Mouse (Mus musculus) MEL (cell line): ENCODE measurements at regions not wholly inside any gene's neighbourhood (a gene's known extent, or its start where the extent isn't known, plus 50 kb on each side); places are given as distances from the start of the nearest gene placed in this dataset.

ENCODE experiments used
- DNase-seq: peaks from one replicate; pipeline ENCODE4 v3.0.0; 2011; ENCODE audit warnings: low read depth, low spot score
- H3K27ac ChIP-seq: 2 replicates; pipeline ENCODE4 v1.5.1; 2012; ENCODE audit warnings: low read depth, mild to moderate bottlenecking, control low read depth, low read length, moderate library complexity; ENCODE audit not compliant: control insufficient read depth
- H3K27me3 ChIP-seq, 2 experiments: fragments of 150-350 bp in 1 of 2; sonication (generic) in 1 of 2; 2 replicates each; pipeline ENCODE4 v1.6.1; 2012; ENCODE audit warnings: low read length in 2 of 2, mild to moderate bottlenecking in 2 of 2, improper control_type of control experiment in 1 of 2, moderate library complexity in 1 of 2; ENCODE audit not compliant: insufficient read depth in 2 of 2, control insufficient read depth in 1 of 2
- H3K36me3 ChIP-seq, 2 experiments: 2 replicates each; pipeline ENCODE4 v1.6.1; 2012 to 2014; ENCODE audit warnings: low read length in 2 of 2, improper control_type of control experiment in 1 of 2, inconsistent platforms in 1 of 2, mild to moderate bottlenecking in 1 of 2; ENCODE audit not compliant: insufficient read depth in 2 of 2, control insufficient read depth in 1 of 2
- H3K4me1 ChIP-seq, 2 experiments: fragments of 150-350 bp in 1 of 2; sonication (generic) in 1 of 2; 2 replicates each; pipeline ENCODE4 v1.6.1; 2012; ENCODE audit warnings: low read length in 2 of 2, improper control_type of control experiment in 1 of 2, mild to moderate bottlenecking in 1 of 2; ENCODE audit not compliant: insufficient read depth in 2 of 2, control insufficient read depth in 1 of 2
- H3K4me3 ChIP-seq, 2 experiments: fragments of 150-350 bp in 1 of 2; sonication (generic) in 1 of 2; 2 replicates each; pipeline ENCODE4 v1.5.1; 2012; ENCODE audit warnings: low read depth in 2 of 2, low read length in 2 of 2, mild to moderate bottlenecking in 2 of 2, moderate library complexity in 2 of 2, control low read depth in 1 of 2, improper control_type of control experiment in 1 of 2; ENCODE audit not compliant: control insufficient read depth in 1 of 2, insufficient read depth in 1 of 2
- H3K79me2 ChIP-seq: 2 replicates; pipeline ENCODE4 v1.6.1; 2012; ENCODE audit warnings: mild to moderate bottlenecking, low read length, moderate library complexity; ENCODE audit not compliant: control insufficient read depth, poor library complexity, insufficient read depth
- H3K9ac ChIP-seq: 2 replicates; pipeline ENCODE4 v1.6.1; 2012; ENCODE audit warnings: low read depth, mild to moderate bottlenecking, control low read depth, low read length, moderate library complexity; ENCODE audit not compliant: control insufficient read depth, poor library complexity, severe bottlenecking
- H3K9me3 ChIP-seq: fragments of 150-350 bp; sonication (generic); replicated peaks from 2 replicates; pipeline ENCODE4 v1.6.1; 2012; ENCODE audit warnings: mild to moderate bottlenecking, low read length, improper control_type of control experiment, moderate library complexity; ENCODE audit not compliant: insufficient read depth
- BHLHE40 ChIP-seq: IDR thresholded peaks from 2 replicates; pipeline ENCODE4 v1.6.1; 2012; ENCODE audit warnings: low read depth, mild to moderate bottlenecking, inconsistent platforms, low read length, improper control_type of control experiment, borderline replicate concordance
- ELF1 ChIP-seq: IDR thresholded peaks from 2 replicates; pipeline ENCODE4 v1.6.1; 2014; ENCODE audit warnings: low read depth, mild to moderate bottlenecking, inconsistent platforms, low read length, improper control_type of control experiment, moderate library complexity
- HCFC1 ChIP-seq: IDR thresholded peaks from 2 replicates; pipeline ENCODE4 v1.6.1; 2012; ENCODE audit warnings: low read depth, mild to moderate bottlenecking, inconsistent platforms, low read length, improper control_type of control experiment, moderate library complexity
- JUND ChIP-seq: IDR thresholded peaks from 2 replicates; pipeline ENCODE4 v1.6.1; 2011; ENCODE audit warnings: low read depth, mild to moderate bottlenecking, improper control_type of control experiment, low read length
- KAT2A ChIP-seq: conservative IDR thresholded peaks from 2 replicates; pipeline ENCODE4 v1.6.1; 2012; ENCODE audit warnings: low read depth, low read length, improper control_type of control experiment, inconsistent platforms
- MAFK ChIP-seq: IDR thresholded peaks from 2 replicates; pipeline ENCODE4 v1.6.1; 2011; ENCODE audit warnings: low read depth, mild to moderate bottlenecking, low read length, improper control_type of control experiment, borderline replicate concordance
- MXI1 ChIP-seq: IDR thresholded peaks from 2 replicates; pipeline ENCODE4 v1.6.1; 2011; ENCODE audit warnings: mild to moderate bottlenecking, low read depth, low read length, improper control_type of control experiment
- NELFE ChIP-seq: IDR thresholded peaks from 2 replicates; pipeline ENCODE4 v1.6.1; 2011; ENCODE audit warnings: low read depth, low read length, improper control_type of control experiment
- NRF1 ChIP-seq: IDR thresholded peaks from 2 replicates; pipeline ENCODE4 v1.6.1; 2014; ENCODE audit warnings: low read depth, mild to moderate bottlenecking, inconsistent platforms, low read length, improper control_type of control experiment, moderate library complexity; ENCODE audit not compliant: poor library complexity, insufficient read depth, severe bottlenecking
- POLR2A ChIP-seq, 2 experiments: IDR thresholded peaks; 2 replicates each; pipeline ENCODE4 v1.6.1; 2011 to 2012; ENCODE audit warnings: low read length in 2 of 2, mild to moderate bottlenecking in 2 of 2, control low read depth in 1 of 2, improper control_type of control experiment in 1 of 2, low read depth in 1 of 2, moderate library complexity in 1 of 2; ENCODE audit not compliant: control insufficient read depth in 1 of 2, insufficient read depth in 1 of 2, poor library complexity in 1 of 2
- POLR2AphosphoS2 ChIP-seq: IDR thresholded peaks from 2 replicates; pipeline ENCODE4 v1.6.1; 2011; ENCODE audit warnings: low read length, improper control_type of control experiment
- RAD21 ChIP-seq: IDR thresholded peaks from 2 replicates; pipeline ENCODE4 v1.6.1; 2011; ENCODE audit warnings: mild to moderate bottlenecking, low read depth, low read length, improper control_type of control experiment
- SIN3A ChIP-seq: IDR thresholded peaks from 2 replicates; pipeline ENCODE4 v1.6.1; 2012; ENCODE audit warnings: low read length, improper control_type of control experiment, inconsistent platforms
- TAL1 ChIP-seq: IDR thresholded peaks from 2 replicates; pipeline ENCODE4 v1.6.1; 2012; ENCODE audit warnings: mild to moderate bottlenecking, inconsistent platforms, low read length, moderate library complexity, mixed read lengths
- TBP ChIP-seq: IDR thresholded peaks from 2 replicates; pipeline ENCODE4 v1.8.0; 2011; ENCODE audit warnings: low read depth, low read length, improper control_type of control experiment
- TCF12 ChIP-seq: IDR thresholded peaks from 2 replicates; pipeline ENCODE4 v1.6.1; 2014; ENCODE audit warnings: low read depth, mild to moderate bottlenecking, inconsistent platforms, low read length, improper control_type of control experiment, moderate library complexity
- ZC3H11A ChIP-seq: IDR thresholded peaks from 2 replicates; pipeline ENCODE4 v1.6.1; 2012; ENCODE audit warnings: low read depth, mild to moderate bottlenecking, inconsistent platforms, low read length, improper control_type of control experiment
- ZKSCAN1 ChIP-seq: IDR thresholded peaks from 2 replicates; pipeline ENCODE4 v1.6.1; 2012; ENCODE audit warnings: low read depth, mild to moderate bottlenecking, inconsistent platforms, low read length, improper control_type of control experiment, moderate library complexity
- ZNF384 ChIP-seq: IDR thresholded peaks from 2 replicates; pipeline ENCODE4 v1.6.1; 2012; ENCODE audit warnings: low read depth, mild to moderate bottlenecking, inconsistent platforms, low read length, improper control_type of control experiment

GRCm38 (mm10) chr12:110157998-110158747 lies 120.7 kb upstream of the Dio3 start:
- Histone ChIP-seq H3K4me1 (no peaks in the 10 kb centered on the region), H3K27ac (no peak overlapping the region), H3K9ac (no peak overlapping the region), H3K79me2 (no peaks in the 10 kb centered on the region), H3K27me3 (no peaks in the 10 kb centered on the region), H3K4me3 (no peak overlapping the region), H3K36me3 (no peaks in the 10 kb centered on the region), H3K9me3 (no peaks in the 10 kb centered on the region)
- DNase-seq, result no peak
- no peak for TF ChIP-seq ZNF384
- TF ChIP-seq SIN3A, result no peak
- no peak for TF ChIP-seq ZKSCAN1
- TF ChIP-seq MAFK, result no peak
- no peak for TF ChIP-seq NRF1
- no peak for TF ChIP-seq MXI1
- no peak for TF ChIP-seq POLR2AphosphoS2
- TF ChIP-seq ZC3H11A, result no peak

GRCm38 (mm10) chr12:110161306-110161705 lies 117.6 kb upstream of the Dio3 start:
- Histone ChIP-seq H3K27me3 (no peaks in the 10 kb centered on the region), H3K9ac (no peak overlapping the region), H3K79me2 (no peaks in the 10 kb centered on the region), H3K27ac (no peak overlapping the region), H3K9me3 (no peaks in the 10 kb centered on the region), H3K4me3 (no peak overlapping the region), H3K36me3 (no peaks in the 10 kb centered on the region), H3K4me1 (no peaks in the 10 kb centered on the region)
- no peak for DNase-seq
- TF ChIP-seq ELF1, result no peak
- no peak for TF ChIP-seq ZKSCAN1
- TF ChIP-seq JUND, result no peak
- TF ChIP-seq HCFC1, result no peak
- TF ChIP-seq TBP, result no peak
- no peak for TF ChIP-seq POLR2A (IDR thresholded peaks at IDR 0.05; ENCODE audit: control insufficient read depth in 1 of 2, insufficient read depth in 1 of 2, low read depth in 1 of 2, low read length in 2 of 2, poor library complexity in 1 of 2)
- TF ChIP-seq BHLHE40, result no peak
- TF ChIP-seq TAL1, result no peak
- TF ChIP-seq KAT2A, result no peak
- no peak for TF ChIP-seq NELFE
- TF ChIP-seq ZC3H11A, result no peak
- no peak for TF ChIP-seq TCF12
- TF ChIP-seq RAD21, result no peak
